Mouse (Mus musculus) cortical plate, adult 2 months (tissue): ENCODE results near the gene Tmed6. TPM values are rescaled to one million over a fixed set of nuclear protein-coding genes. Genes with fewer than 3 reads are reported as not detected.

Experiments used
- H3K27ac ChIP-seq: fragments of 200-500 bp; 2 replicates; pipeline ENCODE4 v1.5.1; 2012; ENCODE audit warnings: low read length, control low read depth, inconsistent platforms; ENCODE audit not compliant: insufficient read depth
- H3K4me1 ChIP-seq: fragments of 200-500 bp; 2 replicates; pipeline ENCODE4 v1.6.1; 2011; ENCODE audit warnings: low read length; ENCODE audit not compliant: control insufficient read depth, insufficient read depth
- H3K4me3 ChIP-seq: fragments of 200-500 bp; 2 replicates; pipeline ENCODE4 v1.5.1; 2011; ENCODE audit warnings: mild to moderate bottlenecking, low read length, control low read depth; ENCODE audit not compliant: insufficient read depth
- CTCF ChIP-seq: fragments of 200-500 bp; IDR thresholded peaks from 2 replicates; pipeline ENCODE4 v1.5.1; 2011; ENCODE audit warnings: mild to moderate bottlenecking, control low read depth, low read length; ENCODE audit not compliant: insufficient read depth; ENCODE audit errors: extremely low read depth
- POLR2A ChIP-seq: fragments of 200-500 bp; IDR thresholded peaks from 2 replicates; pipeline ENCODE4 v1.6.1; 2011; ENCODE audit warnings: mild to moderate bottlenecking, low read length, control low read depth; ENCODE audit not compliant: insufficient read depth; ENCODE audit errors: extremely low read depth
- polyA plus RNA-seq: library from polyadenylated mRNA; depleted of rRNA; stranded (reverse); fragments of >200 nt; gene quantifications from 2 replicates; pipeline ENCODE4 v1.2.3, GENCODE M21; 2012

Tmed6 gene
- polyA plus RNA-seq, 1 experiment: not detected

DNA sequence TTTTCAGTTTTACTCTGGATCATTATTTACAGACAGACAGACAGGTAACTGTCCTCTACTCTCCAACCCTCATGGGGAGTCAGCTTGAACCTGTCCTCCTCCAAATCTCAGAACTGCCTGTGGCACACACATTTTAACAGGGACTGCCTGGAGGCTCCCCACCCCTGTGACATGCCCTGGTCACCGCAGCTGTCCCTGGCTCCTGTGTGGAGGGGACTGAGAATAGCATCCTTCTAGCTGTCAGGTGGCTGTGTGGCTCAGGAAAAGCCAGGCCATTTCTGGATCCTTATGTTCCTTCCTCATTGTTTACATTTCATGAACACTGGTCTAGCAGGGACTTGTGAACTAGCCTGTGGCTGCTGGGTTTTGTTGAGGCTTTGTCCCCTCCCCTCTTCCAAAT, 8.7 kb upstream of the Tmed6 start:
- Histone ChIP-seq H3K4me1 (no peaks in the 10 kb centered on the region), H3K4me3 (no peak overlapping the region), H3K27ac (no peak overlapping the region)
- TF ChIP-seq POLR2A (no peak), CTCF (no peak)

GRCm38 (mm10) chr8:107073706-107074105, 8.3 kb upstream of the Tmed6 start:
- Histone ChIP-seq H3K4me1 (no peaks in the 10 kb centered on the region), H3K27ac (no peak overlapping the region), H3K4me3 (no peak overlapping the region)
- TF ChIP-seq CTCF: no peak
- no peak for TF ChIP-seq POLR2A

GRCm38 (mm10) chr8:107062613-107063012, 2.8 kb downstream of the Tmed6 start:
- Histone ChIP-seq H3K4me3 (no peak overlapping the region), H3K4me1 (no peaks in the 10 kb centered on the region), H3K27ac (no peak overlapping the region)
- TF ChIP-seq POLR2A (no peak), CTCF (no peak)

DNA sequence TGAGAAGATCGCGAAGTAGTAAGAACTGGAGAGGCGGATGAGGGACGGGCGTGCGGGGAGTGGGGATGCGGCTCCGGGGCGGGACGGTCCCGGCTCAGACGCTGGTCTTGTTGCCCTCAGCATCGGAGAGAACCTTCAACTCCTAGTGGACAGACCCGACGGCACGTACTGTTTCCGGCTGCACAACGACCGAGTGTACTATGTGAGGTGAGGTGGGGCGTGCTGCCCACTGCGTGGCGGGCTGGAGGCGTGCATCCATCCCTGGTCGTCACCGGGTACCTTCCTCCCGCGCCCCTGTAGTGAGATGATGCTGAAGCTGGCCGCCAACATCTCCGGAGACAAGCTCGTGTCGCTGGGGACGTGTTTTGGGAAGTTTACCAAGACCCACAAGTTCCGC, 8.5 kb downstream of the Tmed6 start:
- TF ChIP-seq POLR2A: no peak
- TF ChIP-seq CTCF: no peak
- H3K4me3 ChIP-seq: peak overlapping the region; percentile 97
- no peak overlapping the region for H3K27ac ChIP-seq
- H3K4me1 ChIP-seq: peaks cover 2% of the 10 kb centered on the region; the same call in 1 of the 2 replicates

DNA sequence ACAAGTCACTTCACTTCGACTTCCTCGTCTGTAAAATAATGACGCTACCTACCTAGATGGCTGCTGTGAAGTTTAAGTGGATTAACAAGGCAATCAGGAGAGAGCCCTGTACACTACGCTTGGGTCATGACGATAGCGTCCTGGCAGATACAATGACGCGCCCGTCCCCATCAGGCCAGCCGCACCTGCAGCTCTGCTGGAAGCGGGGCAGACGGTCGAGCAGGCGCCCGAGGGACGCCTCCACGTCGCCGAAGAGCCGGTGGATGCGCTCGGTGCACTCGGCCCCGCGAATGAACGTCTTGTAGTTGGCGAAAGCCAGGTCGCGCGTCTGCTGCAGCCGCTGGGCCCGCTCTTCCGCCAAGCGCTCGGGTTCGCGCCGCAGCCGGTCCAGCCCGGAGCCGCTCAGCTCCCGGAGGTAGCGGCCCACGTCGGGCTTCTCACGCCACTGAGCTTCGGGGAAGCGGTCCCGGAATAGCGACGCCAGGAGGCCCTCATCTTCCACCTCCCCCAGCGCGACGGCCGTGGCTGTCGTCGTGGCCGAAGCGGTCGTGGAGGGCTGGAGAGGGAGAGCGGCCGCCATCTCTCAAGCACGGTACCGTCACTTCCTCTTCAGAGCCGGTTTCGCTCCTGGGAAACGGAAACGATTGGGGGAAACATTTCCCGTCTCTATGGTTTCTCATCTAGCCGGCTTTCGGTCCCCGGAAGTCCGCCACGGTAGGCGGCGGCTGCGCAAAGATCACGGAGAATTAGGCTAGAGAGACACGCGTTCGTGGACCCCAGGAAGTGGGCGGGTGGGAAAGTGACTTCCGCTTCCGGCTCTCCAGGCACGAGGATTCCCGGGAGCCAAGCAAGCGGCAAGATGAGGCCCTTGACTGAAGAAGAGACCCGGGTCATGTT, 9.1 kb downstream of the Tmed6 start, which contains the start of the genes Cog8 and Nip7:
Gene Cog8 (minus strand): TSS at position 614 of the 897 bp plus-strand sequence.
Gene Nip7 (plus strand): TSS at position 802 of the 897 bp plus-strand sequence.
- peak within 1 kb of the TSS; percentile 70; the same call in 1 of the 2 replicates for H3K27ac ChIP-seq
- TF ChIP-seq POLR2A (peak; percentile 57; the same call in 1 of the 2 replicates), CTCF (no peak)
- H3K4me3 ChIP-seq: peak within 1 kb of the TSS; percentile 97
- H3K4me1 ChIP-seq: peaks cover 2% of the 10 kb centered on the region; the same call in 1 of the 2 replicates

- Histone ChIP-seq H3K4me3 (no peak overlapping the region), H3K4me1 (peaks cover 2% of the 10 kb centered on the region; the same call in 1 of the 2 replicates), H3K27ac (no peak overlapping the region)
- TF ChIP-seq POLR2A: no peak
- TF ChIP-seq CTCF: no peak
These were observed 13.4 kb downstream of the Tmed6 start for GRCm38 (mm10) chr8:107052046-107052445.

DNA sequence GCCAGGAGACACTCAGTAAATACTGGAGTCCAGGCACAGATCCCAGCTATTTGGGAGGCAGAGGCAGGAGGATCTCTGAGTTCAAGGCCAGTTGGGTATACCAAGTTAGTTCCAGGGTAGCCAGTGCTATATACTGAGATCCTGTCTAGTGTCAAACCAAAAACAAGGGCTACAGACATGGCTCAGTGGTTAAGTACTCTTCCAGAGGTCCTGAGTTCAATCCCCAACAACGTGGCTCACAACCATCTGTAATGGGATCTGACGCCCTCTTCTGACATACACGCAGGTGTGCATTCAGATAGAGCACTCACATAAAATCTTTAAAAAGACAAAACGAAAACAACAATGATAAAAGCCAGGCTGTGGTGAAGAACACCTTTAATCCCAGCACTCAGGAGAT, 16.0 kb downstream of the Tmed6 start:
- 0 out of 2 replicates have a peak, but pooled peaks cover 3% of the 10 kb centered on the region for H3K4me1 ChIP-seq
- H3K4me3 ChIP-seq: no peak overlapping the region
- no peak overlapping the region for H3K27ac ChIP-seq
- TF ChIP-seq POLR2A: no peak
- TF ChIP-seq CTCF: no peak

GRCm38 (mm10) chr8:107048061-107048941, 17.1 kb downstream of the Tmed6 start, which contains the start of gene Pdf:
Gene Pdf (minus strand): TSS chr8:107048614.
- Histone ChIP-seq H3K4me1 (0 out of 2 replicates have a peak, but pooled peaks cover 3% of the 10 kb centered on the region), H3K27ac (peak within 1 kb of the TSS; percentile 89), H3K4me3 (peak within 1 kb of the TSS; percentile 47)
- TF ChIP-seq CTCF (no peak), POLR2A (peak; percentile 67)

DNA sequence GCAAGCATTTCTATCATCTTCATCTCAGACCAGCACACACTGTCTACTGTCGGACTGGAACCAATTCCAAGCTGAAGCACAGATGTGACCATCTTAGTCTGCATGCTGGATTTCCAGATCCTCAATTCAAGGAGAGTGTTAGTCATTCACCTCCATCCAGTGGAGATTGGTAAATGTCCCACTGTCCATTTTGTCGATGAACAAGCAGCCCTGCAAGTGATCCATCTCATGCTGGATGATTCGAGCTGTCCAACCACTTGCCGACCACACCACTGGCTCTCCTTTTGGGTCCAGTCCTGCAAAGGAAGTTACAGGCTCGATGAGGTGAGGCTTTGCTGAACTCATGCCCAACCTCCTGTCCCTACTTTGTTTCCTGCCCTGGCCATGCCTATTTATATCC, 18.5 kb downstream of the Tmed6 start:
- H3K4me1 ChIP-seq: 0 out of 2 replicates have a peak, but pooled peaks cover 3% of the 10 kb centered on the region
- TF ChIP-seq CTCF: no peak
- no peak for TF ChIP-seq POLR2A

More for the DNA sequence above, 18.5 kb downstream of the Tmed6 start:
- no peak overlapping the region; the same call in 1 of the 2 replicates for H3K4me3 ChIP-seq
- H3K27ac ChIP-seq: no peak overlapping the region
